Mouse (Mus musculus): ENCODE data around the gene Krt83. TPM values are rescaled to one million over a fixed set of nuclear protein-coding genes. Genes with fewer than 3 reads are reported as not detected.

Krt83 gene
- total RNA-seq, 2 experiments from 2014 or later = not detected

Other genes with a start within 250 kb of the Krt83 start
- gene Nr4a1, start 237.2 kb downstream of the Krt83 start, total RNA-seq (2021) = 10 to 100 TPM; 36.8 to 40.3 TPM
- gene Atg101, start 207.2 kb downstream of the Krt83 start, total RNA-seq (2021) = 10 to 100 TPM; 38.8 to 41.9 TPM
- gene 6030408B16Rik, start 198.3 kb downstream of the Krt83 start, total RNA-seq (2021) = under 1 TPM in 1 of 2 experiments, not detected in 1; 0.30 TPM
- gene Krt80, start 121.3 kb downstream of the Krt83 start, total RNA-seq (2021) = under 1 TPM; 0.54 to 0.81 TPM
- gene Krt7, start 80.5 kb downstream of the Krt83 start, total RNA-seq (2021) = not detected
- under 1 TPM; 0.30 to 0.34 TPM for gene Krt87, start 52.7 kb downstream of the Krt83 start, total RNA-seq (2021)
- gene Krt88, start 43.8 kb downstream of the Krt83 start, total RNA-seq (2021) = not detected
- gene Krt81, start 27.8 kb downstream of the Krt83 start, total RNA-seq (2021) = not detected
- gene Krt86, start 18.0 kb downstream of the Krt83 start, total RNA-seq (2021) = not detected
- gene Gm49425, start 25.7 kb upstream of the Krt83 start, total RNA-seq (2021) = not detected
- gene Krt84, start 41.3 kb upstream of the Krt83 start, total RNA-seq (2021) = not detected
- not detected for gene Krt82, start 59.2 kb upstream of the Krt83 start, total RNA-seq (2021)
- gene Krt90, start 71.4 kb upstream of the Krt83 start, total RNA-seq (2021) = not detected
- not detected for gene Krt75, start 82.4 kb upstream of the Krt83 start, total RNA-seq (2021)
- not detected for gene Gm5414, start 136.7 kb upstream of the Krt83 start, total RNA-seq (2021)
- not detected for gene Gm5478, start 155.9 kb upstream of the Krt83 start, total RNA-seq (2021)
- gene Krt6b, start 188.8 kb upstream of the Krt83 start, total RNA-seq (2021) = not detected
- gene Krt6a, start 202.8 kb upstream of the Krt83 start, total RNA-seq (2021) = not detected
- not detected for gene Krt5, start 221.4 kb upstream of the Krt83 start, total RNA-seq (2021)